Mouse (Mus musculus) liver, embryonic 14.5 days (tissue): ENCODE results near the gene Brf1. TPM values are rescaled to one million over a fixed set of nuclear protein-coding genes. Genes with fewer than 3 reads are reported as not detected.

Source experiments
- ATAC-seq: fragments of 200-750 bp; cut with Nextera tagmentation; 2 replicates; pipeline ENCODE4 v1.8.0; 2017; ENCODE audit warnings: moderate number of reproducible peaks, mild to moderate bottlenecking, moderate library complexity; ENCODE audit not compliant: insufficient read depth
- DNase-seq, 3 experiments: peaks; one replicate each; pipeline ENCODE4 v3.0.0-alpha.2; 2012 to 2013; ENCODE audit warnings: low read depth in 3 of 3, low spot score in 3 of 3
- H3K27ac ChIP-seq: fragments of 300-500 bp; sonication (generic); 2 replicates; pipeline ENCODE4 v1.5.1; 2014; ENCODE audit warnings: moderate library complexity, mild to moderate bottlenecking, control low read depth, inconsistent platforms
- H3K27me3 ChIP-seq: fragments of 300-500 bp; sonication (generic); 2 replicates; pipeline ENCODE4 v1.6.1; 2014; ENCODE audit warnings: mild to moderate bottlenecking, low read length, moderate library complexity; ENCODE audit not compliant: control insufficient read depth, insufficient read depth
- H3K36me3 ChIP-seq: fragments of 300-500 bp; sonication (generic); replicated peaks from 2 replicates; pipeline ENCODE4 v1.6.1; 2014; ENCODE audit warnings: low read depth; ENCODE audit not compliant: control insufficient read depth, insufficient read depth
- H3K4me1 ChIP-seq, 2 experiments: fragments of 200-500 bp in 1 of 2; fragments of 300-500 bp in 1 of 2; sonication (generic) in 1 of 2; replicated peaks; 2 replicates each; pipeline ENCODE4 v1.6.1; 2012 to 2014; ENCODE audit warnings: antibody characterized with exemption in 1 of 2, inconsistent platforms in 1 of 2, low read length in 1 of 2; ENCODE audit not compliant: control insufficient read depth in 2 of 2, insufficient read depth in 2 of 2
- H3K4me2 ChIP-seq: fragments of 300-500 bp; sonication (generic); 2 replicates; pipeline ENCODE4 v1.6.1; 2014; ENCODE audit warnings: low read depth, mild to moderate bottlenecking, control low read depth, moderate library complexity
- H3K4me3 ChIP-seq, 2 experiments: fragments of 200-500 bp in 1 of 2; fragments of 300-500 bp in 1 of 2; sonication (generic) in 1 of 2; 2 replicates each; pipeline ENCODE4 v1.5.1; 2012 to 2014; ENCODE audit warnings: low read depth in 2 of 2, low read length in 2 of 2, mild to moderate bottlenecking in 2 of 2, control low read depth in 1 of 2, inconsistent platforms in 1 of 2, moderate library complexity in 1 of 2; ENCODE audit not compliant: insufficient read depth in 1 of 2
- H3K9ac ChIP-seq: fragments of 300-500 bp; sonication (generic); replicated peaks from 2 replicates; pipeline ENCODE4 v1.6.1; 2014; ENCODE audit warnings: mild to moderate bottlenecking, control low read depth, moderate library complexity
- H3K9me3 ChIP-seq: fragments of 300-500 bp; sonication (generic); 2 replicates; pipeline ENCODE4 v1.6.1; 2016; ENCODE audit warnings: low read length, mixed read lengths; ENCODE audit not compliant: control insufficient read depth
- CTCF ChIP-seq: IDR thresholded peaks from 2 replicates; pipeline ENCODE4 v1.5.1; 2016; ENCODE audit warnings: antibody characterized with exemption, low read depth, control low read depth
- EP300 ChIP-seq: IDR thresholded peaks from 2 replicates; pipeline ENCODE4 v1.6.1; 2016; ENCODE audit warnings: antibody characterized with exemption, low read depth
- WGBS: fragments of 180-500 bp; shearing (Covaris S2); extraction: QIAGEN DNeasy Blood & Tissue Kit; methylation state at CpG from one replicate; pipeline ENCODE4 v1.1.7; 2014; ENCODE audit not compliant: insufficient replicate concordance; 5-methylcytosine and 5-hydroxymethylcytosine counted together
- polyA plus RNA-seq, 2 experiments: library from polyadenylated mRNA; depleted of rRNA in 1 of 2; stranded (reverse) in 1 of 2; unstranded in 1 of 2; fragments of >200 nt; fragmentation: Nextera tagmentation in 1 of 2; extraction: Ambion mirVana in 1 of 2; gene quantifications; 2 replicates each; pipeline versions ENCODE4 v1.2.1 to v1.2.3; 2012 to 2014

Brf1 gene
- polyA plus RNA-seq, 2 experiments = 19.5 to 32.0 TPM

GRCm38 (mm10) chr12:112950040-112950760, 50.3 kb downstream of the Brf1 start:
- Histone ChIP-seq H3K4me3 (peak overlapping the region; percentile 39 to 54), H3K27ac (no peak overlapping the region), H3K27me3 (peaks cover 25% of the 10 kb centered on the region), H3K4me1 (peaks cover 0 to 12% of the 10 kb centered on the region in 2 experiments; a peak in 1 of 4 replicates), H3K36me3 (no peaks in the 10 kb centered on the region), H3K9me3 (no peaks in the 10 kb centered on the region), H3K4me2 (peak overlapping the region; percentile 70), H3K9ac (peak overlapping the region; percentile 19)
- under 1% methylated on average over 57 of the region's 58 CpGs for WGBS
- peak; percentile 58 to 60 (median 59) for DNase-seq
- TF ChIP-seq CTCF (no peak), EP300 (no peak)
- peak; percentile 78 for ATAC-seq

GRCm38 (mm10) chr12:112947307-112947706, 53.2 kb downstream of the Brf1 start:
- no peak overlapping the region for H3K4me3 ChIP-seq
- no peak overlapping the region for H3K9ac ChIP-seq
- ATAC-seq (no peak), DNase-seq (peak in 1 of 3 experiments; percentile 26)
- WGBS = 20% methylated on average over 4 of the region's 4 CpGs
- H3K27me3 ChIP-seq = peaks cover 24% of the 10 kb centered on the region
- H3K4me2 ChIP-seq = no peak overlapping the region
- H3K27ac ChIP-seq = no peak overlapping the region
- TF ChIP-seq CTCF (peak; percentile 72), EP300 (no peak)
- no peaks in the 10 kb centered on the region for H3K36me3 ChIP-seq
- peaks cover 0 to 13% of the 10 kb centered on the region in 2 experiments; a peak in 1 of 4 replicates for H3K4me1 ChIP-seq
- no peaks in the 10 kb centered on the region for H3K9me3 ChIP-seq

DNA sequence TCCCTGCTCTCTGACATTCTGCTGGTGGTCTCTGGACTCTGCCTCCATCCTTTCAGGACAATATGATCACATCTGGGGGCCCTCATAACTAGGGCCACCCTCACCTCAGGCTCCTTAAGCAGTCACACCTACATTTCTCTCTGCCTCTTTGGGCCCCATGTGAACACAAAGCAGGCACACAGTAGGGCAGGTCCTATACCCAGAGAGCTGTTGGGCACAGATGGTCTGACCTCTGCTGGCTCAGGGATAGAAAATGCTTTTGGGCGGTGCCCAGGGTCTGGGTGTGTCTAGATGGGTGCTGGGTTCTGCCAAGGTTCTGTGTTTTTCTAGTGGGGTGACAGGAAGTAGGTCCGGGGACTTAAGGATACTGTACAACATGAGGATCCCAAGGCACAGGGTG, 56.8 kb downstream of the Brf1 start:
- no peak for ATAC-seq
- Histone ChIP-seq H3K27me3 (no peaks in the 10 kb centered on the region), H3K9ac (no peak overlapping the region), H3K4me1 (peaks cover 3 to 10% of the 10 kb centered on the region in 2 experiments; a peak in 3 of 4 replicates), H3K9me3 (no peaks in the 10 kb centered on the region), H3K36me3 (no peaks in the 10 kb centered on the region), H3K4me2 (no peak overlapping the region), H3K4me3 (no peak overlapping the region), H3K27ac (no peak overlapping the region)
- WGBS = 52% methylated on average over 2 of the region's 2 CpGs
- TF ChIP-seq CTCF = no peak
- TF ChIP-seq EP300 = no peak
- no peak for DNase-seq

DNA sequence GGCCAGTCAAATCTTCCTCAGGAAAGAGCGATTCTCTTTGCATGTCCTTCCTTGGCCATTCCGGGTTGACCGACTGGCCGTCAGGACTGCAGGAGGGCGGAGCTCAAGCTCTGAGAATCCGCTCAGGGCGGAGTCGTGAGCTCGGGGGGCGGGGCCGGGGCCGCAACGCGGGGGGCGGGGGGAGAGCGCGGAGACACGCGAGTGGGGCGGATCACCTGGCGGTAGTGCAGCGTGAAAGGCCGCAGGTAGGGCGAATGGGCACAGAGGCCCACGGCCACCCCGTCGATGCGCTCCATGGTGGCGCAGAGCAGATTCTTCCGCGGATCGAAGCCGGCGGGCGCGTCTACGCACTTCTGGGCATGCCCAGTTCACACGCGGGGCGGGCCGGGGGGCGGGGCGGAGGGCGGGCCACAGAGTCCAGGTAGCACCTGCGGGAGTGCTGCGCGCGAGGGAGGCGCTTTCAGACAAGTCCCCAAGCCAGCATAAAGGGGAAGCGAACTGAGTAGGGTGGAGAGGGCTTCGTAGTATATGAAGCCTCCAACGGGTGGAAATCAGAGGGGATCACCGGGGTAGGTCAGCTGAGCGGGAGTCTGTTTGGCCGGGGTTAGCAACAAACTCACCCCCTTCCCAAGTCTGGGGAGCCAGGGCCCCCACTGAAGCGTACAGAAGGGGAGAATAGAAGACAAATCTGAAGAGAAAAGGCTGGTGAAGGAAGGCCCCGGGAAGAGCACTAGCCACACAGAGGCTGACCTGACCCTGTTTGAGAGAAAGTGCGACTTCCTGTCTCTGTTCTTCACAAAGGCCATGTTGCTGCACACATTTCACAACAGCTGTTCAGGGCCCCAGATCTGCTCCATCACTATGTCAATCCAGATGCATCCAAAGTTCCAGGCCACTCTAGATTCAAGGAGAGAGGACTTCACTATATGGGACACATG, 58.5 kb downstream of the Brf1 start, which contains the start of gene Nudt14:
TSS of gene Nudt14 (minus strand) at position 349 of the 938 bp plus-strand sequence.
- Histone ChIP-seq H3K4me2 (peak within 1 kb of the TSS; percentile 57), H3K27me3 (no peaks in the 10 kb centered on the region), H3K27ac (no peak within 1 kb of the TSS), H3K36me3 (no peaks in the 10 kb centered on the region), H3K9me3 (no peaks in the 10 kb centered on the region), H3K4me3 (peak within 1 kb of the TSS; percentile 72 to 82), H3K9ac (peak within 1 kb of the TSS; percentile 61), H3K4me1 (peaks cover 3 to 10% of the 10 kb centered on the region in 2 experiments; a peak in 3 of 4 replicates)
- DNase-seq (peak; percentile 50 to 53 (median 50)), ATAC-seq (peak; percentile 87)
- no peak for TF ChIP-seq CTCF
- no peak for TF ChIP-seq EP300
- WGBS = 2% methylated on average over 57 of the region's 58 CpGs
